Mouse (Mus musculus): ENCODE measurements around the gene Ppp1r36. TPM values are rescaled to one million over a fixed set of nuclear protein-coding genes. Genes with fewer than 3 reads are reported as not detected.
A peak's percentile ranks its signal among the peaks of the same experiment; 100 is the strongest.

Gene Ppp1r36
- total RNA-seq, 2 experiments from 2014 or later, result 0.31 to 0.51 TPM

GRCm38 (mm10) chr12:76391595-76392271, 25.6 kb upstream of the Ppp1r36 start:
- intact Hi-C loops (cut with DNase I; ENCODE audit: low total_unique reads), result no loop called here
- DNase-seq, result no peak

GRCm38 (mm10) chr12:76392979-76393378, 24.4 kb upstream of the Ppp1r36 start:
- intact Hi-C loops (cut with DNase I; ENCODE audit: low total_unique reads), result no loop called here
- no peak for DNase-seq

- intact Hi-C loops (cut with DNase I; ENCODE audit: low total_unique reads), result no loop called here
- DNase-seq, result no peak
Observed at GRCm38 (mm10) chr12:76397281-76397680, 20.1 kb upstream of the Ppp1r36 start.

GRCm38 (mm10) chr12:76401674-76402073, 15.7 kb upstream of the Ppp1r36 start:
- intact Hi-C loops (cut with DNase I; ENCODE audit: low total_unique reads), result loop anchor here (10.0 kb wide), 1 partner anchor 73 kb away; no protein-coding TSS in a partner anchor
- DNase-seq, result no peak

- DNase-seq, result no peak
- intact Hi-C loops (cut with DNase I; ENCODE audit: low total_unique reads), result loop anchor here (10.0 kb wide), 1 partner anchor 72 kb away; no protein-coding TSS in a partner anchor
Observed at GRCm38 (mm10) chr12:76402991-76403885, 14.1 kb upstream of the Ppp1r36 start.

- intact Hi-C loops (cut with DNase I; ENCODE audit: low total_unique reads), result loop anchor here (10.0 kb wide), 1 partner anchor 71 kb away; no protein-coding TSS in a partner anchor
- peak; percentile 99 for DNase-seq
Observed at GRCm38 (mm10) chr12:76403886-76404537, 13.3 kb upstream of the Ppp1r36 start, which contains the start of gene Hspa2. Hspa2 (plus strand) TSS chr12:76404176.

- peak; percentile 12 for DNase-seq
- intact Hi-C loops (cut with DNase I; ENCODE audit: low total_unique reads), result loop anchor here (10.0 kb wide), 1 partner anchor 70 kb away; no protein-coding TSS in a partner anchor
Observed at GRCm38 (mm10) chr12:76404836-76405182, 12.5 kb upstream of the Ppp1r36 start.

- peak; percentile 22 for DNase-seq
- intact Hi-C loops (cut with DNase I; ENCODE audit: low total_unique reads), result loop anchor here (10.0 kb wide), 1 partner anchor 69 kb away; no protein-coding TSS in a partner anchor
Observed at GRCm38 (mm10) chr12:76405183-76405970, 12.0 kb upstream of the Ppp1r36 start.

- intact Hi-C loops (cut with DNase I; ENCODE audit: low total_unique reads), result loop anchor here (10.0 kb wide), 1 partner anchor 69 kb away; no protein-coding TSS in a partner anchor
- no peak for DNase-seq
Observed at GRCm38 (mm10) chr12:76405971-76406370, 11.4 kb upstream of the Ppp1r36 start.

- intact Hi-C loops (cut with DNase I; ENCODE audit: low total_unique reads), result loop anchor here (10.0 kb wide), 1 partner anchor 68 kb away; no protein-coding TSS in a partner anchor
- DNase-seq, result no peak
Observed at GRCm38 (mm10) chr12:76407184-76407583, 10.2 kb upstream of the Ppp1r36 start.

GRCm38 (mm10) chr12:76409166-76409565, 8.2 kb upstream of the Ppp1r36 start:
- intact Hi-C loops (cut with DNase I; ENCODE audit: low total_unique reads), result loop anchor here (10.0 kb wide), 1 partner anchor 66 kb away; no protein-coding TSS in a partner anchor

GRCm38 (mm10) chr12:76415383-76416010, 1.8 kb upstream of the Ppp1r36 start:
- DNase-seq, result no peak
- intact Hi-C loops (cut with DNase I; ENCODE audit: low total_unique reads), result no loop called here

More at GRCm38 (mm10) chr12:76409166-76409565, 8.2 kb upstream of the Ppp1r36 start:
- no peak for DNase-seq

GRCm38 (mm10) chr12:76418346-76418745, 1.0 kb downstream of the Ppp1r36 start:
- DNase-seq, result no peak
- intact Hi-C loops (cut with DNase I; ENCODE audit: low total_unique reads), result no loop called here

GRCm38 (mm10) chr12:76425256-76425655, 7.9 kb downstream of the Ppp1r36 start:
- intact Hi-C loops (cut with DNase I; ENCODE audit: low total_unique reads), result no loop called here
- no peak for DNase-seq

- DNase-seq, result no peak
- intact Hi-C loops (cut with DNase I; ENCODE audit: low total_unique reads), result no loop called here
Observed at GRCm38 (mm10) chr12:76427546-76427945, 10.2 kb downstream of the Ppp1r36 start.

GRCm38 (mm10) chr12:76430879-76431406, 13.6 kb downstream of the Ppp1r36 start:
- DNase-seq, result peak; percentile 16
- intact Hi-C loops (cut with DNase I; ENCODE audit: low total_unique reads), result no loop called here

- DNase-seq, result no peak
Observed at GRCm38 (mm10) chr12:76431431-76431830, 14.1 kb downstream of the Ppp1r36 start.

GRCm38 (mm10) chr12:76434111-76434510, 16.8 kb downstream of the Ppp1r36 start:
- intact Hi-C loops (cut with DNase I; ENCODE audit: low total_unique reads), result no loop called here
- no peak for DNase-seq

More at GRCm38 (mm10) chr12:76431431-76431830, 14.1 kb downstream of the Ppp1r36 start:
- intact Hi-C loops (cut with DNase I; ENCODE audit: low total_unique reads), result no loop called here
